Mouse (Mus musculus) G1E (cell line): ENCODE measurements around the gene Traip.

ENCODE experiments used
- CTCF ChIP-seq: IDR thresholded peaks from 2 replicates; pipeline ENCODE4 v1.5.1; 2012; ENCODE audit warnings: low read depth, low read length, inconsistent platforms, mixed read lengths
- GATA1 ChIP-seq: IDR thresholded peaks from 2 replicates; pipeline ENCODE4 v1.6.1; 2012; ENCODE audit warnings: borderline replicate concordance, low read length, inconsistent platforms, mixed read lengths
- GATA2 ChIP-seq: IDR thresholded peaks from 2 replicates; pipeline ENCODE4 v1.6.1; 2012; ENCODE audit warnings: low read depth, low read length, inconsistent platforms, borderline replicate concordance
- TAL1 ChIP-seq: conservative IDR thresholded peaks from 2 replicates; pipeline ENCODE4 v1.6.1; 2012; ENCODE audit warnings: low read depth, low read length, inconsistent platforms, mixed read lengths

DNA sequence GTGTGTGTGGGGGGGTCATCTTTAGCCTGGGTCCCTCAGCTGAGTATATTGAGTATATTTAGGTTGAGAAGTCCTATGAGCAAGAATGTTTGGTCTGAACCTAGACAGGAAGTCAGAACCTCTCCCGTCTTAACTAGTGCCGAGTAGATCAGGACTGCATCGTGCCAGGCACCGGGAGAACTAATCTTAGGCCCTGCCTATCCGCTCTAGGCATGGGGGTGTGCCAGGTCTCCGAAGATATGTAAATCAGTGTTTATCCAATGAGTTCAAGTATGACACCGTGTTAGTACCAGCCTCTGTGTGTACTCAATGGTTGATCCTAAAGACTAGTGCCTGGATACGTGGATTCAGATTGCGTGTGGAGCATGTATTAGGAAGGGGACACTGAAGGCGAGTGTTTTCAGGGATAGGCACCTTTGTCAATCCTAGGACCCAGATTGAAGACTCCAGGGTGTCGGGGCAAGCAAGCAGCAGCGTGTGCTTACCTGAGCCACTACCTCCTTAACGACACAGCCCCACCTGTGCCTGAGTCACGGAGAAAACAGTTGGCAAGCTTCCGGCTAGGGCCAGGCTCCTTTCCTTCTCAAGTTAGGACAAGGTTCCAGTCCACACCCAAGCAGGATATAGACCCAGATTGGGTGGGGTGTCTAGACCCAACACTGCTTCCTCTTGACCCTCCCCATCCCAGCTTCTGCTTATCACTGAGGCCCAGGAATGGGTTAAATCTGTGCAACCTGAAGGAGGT, 39.7 kb upstream of the Traip start:
- no peak for TF ChIP-seq TAL1
- no peak for TF ChIP-seq CTCF
- no peak for TF ChIP-seq GATA2
- TF ChIP-seq GATA1, result no peak
